Mouse (Mus musculus): ENCODE measurements around the gene Eci1. TPM values are rescaled to one million over a fixed set of nuclear protein-coding genes. Genes with fewer than 3 reads are reported as not detected.

The Eci1 gene
- polyA plus RNA-seq, 1 experiment from 2014 or later, result 161 TPM

DNA sequence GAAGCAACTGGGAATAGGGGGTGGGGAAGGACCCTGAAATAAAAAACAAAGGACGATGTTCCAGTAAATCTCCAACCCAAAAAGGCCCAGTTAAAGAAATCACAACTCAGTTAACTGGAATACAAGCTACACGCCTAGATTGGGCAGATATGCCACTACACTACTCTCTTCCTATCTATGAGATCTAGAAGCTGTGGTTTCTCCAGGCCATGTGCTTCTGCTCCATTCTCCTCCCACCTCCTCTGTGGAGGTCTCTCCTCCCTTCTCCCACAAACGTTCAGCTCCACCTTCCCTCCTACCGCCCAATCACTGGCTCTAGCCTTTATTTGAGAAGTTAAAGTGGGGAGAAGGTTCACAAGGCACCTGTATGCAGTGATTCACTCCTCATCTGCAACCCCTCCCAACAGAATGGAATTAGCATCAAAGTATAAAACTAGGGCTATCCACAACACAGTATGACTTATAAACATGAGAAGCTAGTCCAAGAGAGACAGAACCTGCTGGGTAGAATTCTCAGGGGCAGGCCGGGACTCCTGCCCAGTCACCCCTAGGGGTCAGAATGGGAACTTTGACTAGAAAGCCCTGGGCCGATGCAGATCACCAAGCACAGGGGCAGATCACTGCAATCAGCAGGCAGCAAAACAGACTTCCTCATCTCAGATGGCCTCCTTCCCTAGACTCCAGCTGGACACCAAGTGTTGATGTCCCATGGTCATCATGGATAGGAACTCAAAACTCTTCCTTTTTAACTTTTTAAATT lies 37.1 kb downstream of the Eci1 start:
- WGBS, result 57% methylated on average over 6 of the region's 6 CpGs
- ATAC-seq, result peak; percentile 52; the same call in 1 of the 2 replicates
- H3K4me1 ChIP-seq (ENCODE audit: control insufficient read depth, insufficient read depth, low read length), result no peaks in the 10 kb centered on the region

DNA sequence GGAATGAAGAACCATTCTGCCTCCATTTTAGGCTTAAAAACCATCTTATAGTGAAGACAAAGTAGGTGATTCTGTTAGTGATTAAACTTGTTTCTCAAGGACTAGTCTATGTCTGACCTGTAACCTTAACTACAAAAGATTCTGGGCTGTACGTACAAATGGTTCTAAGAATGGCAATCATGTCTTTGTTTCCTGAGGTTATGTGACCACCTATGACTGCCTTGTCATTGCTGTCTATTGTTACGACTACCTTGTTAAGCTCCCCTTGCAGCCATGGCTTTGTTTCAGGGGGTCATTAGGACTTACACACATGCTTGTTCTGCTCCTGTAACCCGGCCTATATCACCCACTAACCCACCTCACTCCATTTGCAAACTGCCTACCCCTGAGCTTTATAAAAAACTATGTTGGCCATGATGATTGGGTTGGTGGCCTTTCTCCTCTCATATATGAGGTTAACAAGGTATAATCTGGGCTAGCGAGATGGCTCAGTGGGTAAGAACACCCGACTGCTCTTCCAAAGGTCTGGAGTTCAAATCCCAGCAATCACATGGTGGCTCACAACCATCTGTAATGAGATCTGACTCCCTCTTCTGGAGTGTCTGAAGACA lies 42.3 kb downstream of the Eci1 start:
- H3K9me3 ChIP-seq (ENCODE audit: control insufficient read depth, low read length), result no peaks in the 10 kb centered on the region
- WGBS, result 95% methylated on average over 5 of the region's 5 CpGs

More for the DNA sequence above, 37.1 kb downstream of the Eci1 start:
- Histone ChIP-seq H3K4me3 (ENCODE audit: low read length) (no peak overlapping the region), H3K9me3 (ENCODE audit: control insufficient read depth, low read length) (no peaks in the 10 kb centered on the region), H3K27ac (ENCODE audit: low read length) (no peak overlapping the region), H3K36me3 (ENCODE audit: control insufficient read depth, insufficient read depth, low read length) (no peaks in the 10 kb centered on the region), H3K4me2 (ENCODE audit: low read depth, low read length) (no peak overlapping the region), H3K27me3 (replicated peaks; ENCODE audit: control insufficient read depth, insufficient read depth, low read length) (no peaks in the 10 kb centered on the region), H3K9ac (ENCODE audit: low read depth, low read length) (no peak overlapping the region)

GRCm38 (mm10) chr17:24469336-24469909 lies 43.0 kb downstream of the Eci1 start:
- no peak for ATAC-seq
- H3K4me2 ChIP-seq (ENCODE audit: low read depth, low read length), result peak overlapping the region; percentile 73
- no peaks in the 10 kb centered on the region for H3K27me3 ChIP-seq (replicated peaks; ENCODE audit: control insufficient read depth, insufficient read depth, low read length)
- WGBS, result 17% methylated on average over 7 of the region's 7 CpGs
- H3K9ac ChIP-seq (ENCODE audit: low read depth, low read length), result peak overlapping the region; percentile 77
- no peaks in the 10 kb centered on the region for H3K9me3 ChIP-seq (ENCODE audit: control insufficient read depth, low read length)
- peaks cover 31% of the 10 kb centered on the region for H3K4me1 ChIP-seq (ENCODE audit: control insufficient read depth, insufficient read depth, low read length)
- H3K27ac ChIP-seq (ENCODE audit: low read length), result peak overlapping the region; percentile 93
- peaks cover 5% of the 10 kb centered on the region; the same call in 1 of the 2 replicates for H3K36me3 ChIP-seq (ENCODE audit: control insufficient read depth, insufficient read depth, low read length)
- H3K4me3 ChIP-seq (ENCODE audit: low read length), result peak overlapping the region; percentile 93

More for the DNA sequence above, 42.3 kb downstream of the Eci1 start:
- Histone ChIP-seq H3K4me2 (ENCODE audit: low read depth, low read length) (no peak overlapping the region), H3K4me3 (ENCODE audit: low read length) (no peak overlapping the region), H3K36me3 (ENCODE audit: control insufficient read depth, insufficient read depth, low read length) (no peaks in the 10 kb centered on the region), H3K4me1 (ENCODE audit: control insufficient read depth, insufficient read depth, low read length) (peaks cover 24% of the 10 kb centered on the region), H3K27ac (ENCODE audit: low read length) (no peak overlapping the region), H3K9ac (ENCODE audit: low read depth, low read length) (no peak overlapping the region), H3K27me3 (replicated peaks; ENCODE audit: control insufficient read depth, insufficient read depth, low read length) (no peaks in the 10 kb centered on the region)
- no peak for ATAC-seq

DNA sequence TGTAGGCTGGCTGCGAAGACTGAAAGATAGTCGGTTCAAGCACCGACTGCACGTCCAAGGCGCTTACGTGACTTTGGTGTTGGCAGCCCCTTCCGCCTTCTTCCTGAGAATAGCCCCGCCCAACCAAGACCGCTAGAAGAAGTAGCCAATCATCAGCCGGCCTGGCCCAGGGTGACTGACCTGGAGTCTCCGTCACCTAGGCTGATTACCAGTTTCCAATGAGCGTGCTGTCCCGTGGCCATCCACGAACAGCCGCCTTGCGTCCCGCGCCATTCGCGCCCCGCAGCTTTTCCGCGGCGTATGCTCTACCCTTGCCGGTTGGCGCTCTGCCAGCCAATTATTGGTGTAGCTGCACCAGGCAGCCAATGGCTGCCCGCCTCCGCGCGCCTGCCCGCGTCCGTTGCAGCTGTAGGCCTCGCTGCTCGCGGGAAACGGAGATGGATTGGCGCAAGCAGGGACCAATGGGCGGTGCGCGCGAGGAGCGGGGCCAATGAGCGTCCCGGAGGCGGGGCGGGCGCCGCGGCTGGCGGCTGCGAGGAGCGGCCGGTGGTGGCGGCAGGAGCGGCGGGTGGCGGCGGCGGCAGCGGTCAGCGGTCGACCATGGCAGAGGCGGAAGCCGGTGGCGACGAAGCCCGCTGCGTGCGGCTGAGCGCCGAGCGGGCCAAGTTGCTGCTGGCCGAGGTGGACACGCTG lies 43.6 kb downstream of the Eci1 start, which contains the start of the genes E4f1 and Pgp:
E4f1 (minus strand) TSS at position 404 of the 693 bp plus-strand sequence.
Pgp (plus strand) TSS at position 483 of the 693 bp plus-strand sequence.
- Histone ChIP-seq H3K36me3 (ENCODE audit: control insufficient read depth, insufficient read depth, low read length) (peaks cover 9% of the 10 kb centered on the region; the same call in 1 of the 2 replicates), H3K9me3 (ENCODE audit: control insufficient read depth, low read length) (no peaks in the 10 kb centered on the region), H3K4me2 (ENCODE audit: low read depth, low read length) (peak within 1 kb of the TSS; percentile 92), H3K27ac (ENCODE audit: low read length) (peak within 1 kb of the TSS; percentile 93), H3K4me1 (ENCODE audit: control insufficient read depth, insufficient read depth, low read length) (peaks cover 31% of the 10 kb centered on the region), H3K9ac (ENCODE audit: low read depth, low read length) (peak within 1 kb of the TSS; percentile 96), H3K27me3 (replicated peaks; ENCODE audit: control insufficient read depth, insufficient read depth, low read length) (no peaks in the 10 kb centered on the region), H3K4me3 (ENCODE audit: low read length) (peak within 1 kb of the TSS; percentile 93)
- WGBS, result under 1% methylated on average over 74 of the region's 75 CpGs
- ATAC-seq, result peak; percentile 97

DNA sequence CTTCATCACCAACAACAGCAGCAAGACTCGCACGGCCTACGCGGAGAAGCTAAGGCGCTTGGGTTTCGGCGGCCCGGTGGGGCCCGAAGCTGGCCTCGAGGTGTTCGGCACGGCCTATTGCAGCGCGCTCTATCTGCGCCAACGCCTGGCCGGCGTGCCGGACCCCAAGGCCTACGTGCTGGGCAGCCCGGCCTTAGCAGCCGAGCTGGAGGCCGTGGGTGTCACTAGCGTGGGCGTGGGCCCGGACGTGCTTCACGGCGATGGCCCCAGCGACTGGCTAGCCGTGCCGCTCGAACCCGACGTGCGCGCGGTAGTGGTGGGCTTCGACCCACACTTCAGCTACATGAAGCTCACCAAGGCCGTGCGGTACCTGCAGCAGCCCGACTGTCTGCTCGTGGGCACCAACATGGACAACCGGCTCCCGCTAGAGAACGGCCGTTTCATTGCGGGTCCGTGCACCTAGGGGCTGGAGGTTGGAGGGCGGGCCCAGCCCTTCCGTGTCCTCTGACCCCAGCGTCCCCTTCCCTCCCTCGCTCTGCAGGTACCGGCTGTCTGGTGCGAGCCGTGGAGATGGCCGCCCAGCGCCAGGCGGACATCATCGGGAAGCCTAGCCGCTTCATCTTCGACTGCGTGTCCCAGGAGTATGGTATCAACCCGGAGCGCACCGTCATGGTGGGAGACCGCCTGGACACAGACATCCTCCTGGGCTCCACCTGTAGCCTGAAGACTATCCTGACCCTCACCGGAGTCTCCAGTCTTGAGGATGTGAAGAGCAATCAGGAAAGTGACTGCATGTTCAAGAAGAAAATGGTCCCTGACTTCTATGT lies 44.5 kb downstream of the Eci1 start:
- Histone ChIP-seq H3K4me3 (ENCODE audit: low read length) (peak overlapping the region; percentile 93), H3K9ac (ENCODE audit: low read depth, low read length) (peak overlapping the region; percentile 96), H3K4me1 (ENCODE audit: control insufficient read depth, insufficient read depth, low read length) (peaks cover 31% of the 10 kb centered on the region), H3K27me3 (replicated peaks; ENCODE audit: control insufficient read depth, insufficient read depth, low read length) (no peaks in the 10 kb centered on the region), H3K36me3 (ENCODE audit: control insufficient read depth, insufficient read depth, low read length) (peaks cover 14% of the 10 kb centered on the region), H3K9me3 (ENCODE audit: control insufficient read depth, low read length) (no peaks in the 10 kb centered on the region), H3K4me2 (ENCODE audit: low read depth, low read length) (peak overlapping the region; percentile 92), H3K27ac (ENCODE audit: low read length) (peak overlapping the region; percentile 93)
- under 1% methylated on average over 68 of the region's 68 CpGs for WGBS
- peak; percentile 25 for ATAC-seq

DNA sequence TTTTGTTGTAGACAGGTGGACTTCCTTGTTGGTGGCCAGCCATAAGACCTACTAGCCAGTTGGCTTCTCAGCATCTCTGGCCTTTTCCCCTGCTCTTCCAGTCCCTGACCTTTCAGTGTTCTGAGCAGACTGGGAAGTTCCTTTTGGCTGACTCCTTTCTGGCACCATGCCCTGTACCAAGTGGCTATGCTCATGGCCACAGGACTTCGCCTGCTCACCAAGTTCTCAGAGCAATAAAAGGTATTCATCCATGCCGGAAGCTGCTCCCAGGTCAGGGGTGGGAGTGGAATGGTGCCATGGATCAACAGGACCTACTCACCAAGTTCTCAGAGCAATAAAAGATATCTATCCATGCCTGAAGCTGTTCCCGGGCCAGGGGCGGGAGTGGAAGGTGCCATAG lies 46.1 kb downstream of the Eci1 start:
- peak; percentile 38 for ATAC-seq
- H3K4me1 ChIP-seq (ENCODE audit: control insufficient read depth, insufficient read depth, low read length), result peaks cover 31% of the 10 kb centered on the region

DNA sequence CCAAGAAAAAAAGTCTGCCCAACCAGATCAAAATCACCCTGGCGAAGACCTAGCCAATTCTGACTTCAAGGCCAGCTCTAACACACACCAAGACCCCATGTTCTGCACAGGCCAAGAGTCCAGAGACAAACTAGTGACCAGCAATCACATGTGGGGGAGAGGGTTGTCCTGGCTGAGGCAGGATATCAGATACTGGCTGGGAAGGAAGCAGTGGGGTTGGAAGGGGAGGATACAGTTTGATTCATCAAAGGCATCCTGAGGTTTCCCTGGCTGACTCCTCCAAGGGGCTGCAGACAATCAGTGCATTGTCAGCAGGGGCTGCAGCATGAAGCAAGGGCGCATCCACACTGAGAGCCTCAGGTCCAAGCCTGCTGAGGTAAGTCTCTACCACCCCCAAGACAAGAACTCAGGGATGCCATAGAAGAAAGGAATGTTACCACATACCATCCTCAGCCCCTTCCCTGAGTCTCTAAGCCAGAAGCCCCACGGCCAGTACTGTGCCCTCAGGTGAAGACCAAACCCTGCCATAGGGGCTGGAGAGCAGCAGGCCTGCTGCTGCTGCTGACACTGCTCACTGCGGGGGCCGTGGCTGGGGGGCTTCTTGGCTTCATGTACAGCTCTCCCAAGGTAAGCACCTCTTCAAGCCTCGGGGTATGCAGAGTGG lies 47.3 kb downstream of the Eci1 start, which contains the start of gene Bricd5:
Bricd5 (plus strand) TSS at position 273 of the 664 bp plus-strand sequence.
- Histone ChIP-seq H3K27me3 (replicated peaks; ENCODE audit: control insufficient read depth, insufficient read depth, low read length) (no peaks in the 10 kb centered on the region), H3K9ac (ENCODE audit: low read depth, low read length) (peak within 1 kb of the TSS; percentile 96), H3K36me3 (ENCODE audit: control insufficient read depth, insufficient read depth, low read length) (peaks cover 26% of the 10 kb centered on the region), H3K4me3 (ENCODE audit: low read length) (peak within 1 kb of the TSS; percentile 93), H3K4me1 (ENCODE audit: control insufficient read depth, insufficient read depth, low read length) (peaks cover 37% of the 10 kb centered on the region), H3K27ac (ENCODE audit: low read length) (peak within 1 kb of the TSS; percentile 95), H3K9me3 (ENCODE audit: control insufficient read depth, low read length) (no peaks in the 10 kb centered on the region), H3K4me2 (ENCODE audit: low read depth, low read length) (peak within 1 kb of the TSS; percentile 92)
- no peak for ATAC-seq
- WGBS, result 74% methylated on average over 6 of the region's 6 CpGs

More for the DNA sequence above, 46.1 kb downstream of the Eci1 start:
- 56% methylated on average over 4 of the region's 4 CpGs for WGBS
- H3K9me3 ChIP-seq (ENCODE audit: control insufficient read depth, low read length), result no peaks in the 10 kb centered on the region
- H3K36me3 ChIP-seq (ENCODE audit: control insufficient read depth, insufficient read depth, low read length), result peaks cover 26% of the 10 kb centered on the region
- peak overlapping the region; percentile 93 for H3K4me3 ChIP-seq (ENCODE audit: low read length)
- H3K27ac ChIP-seq (ENCODE audit: low read length), result peak overlapping the region; percentile 95
- H3K27me3 ChIP-seq (replicated peaks; ENCODE audit: control insufficient read depth, insufficient read depth, low read length), result no peaks in the 10 kb centered on the region
- peak overlapping the region; percentile 96 for H3K9ac ChIP-seq (ENCODE audit: low read depth, low read length)
- H3K4me2 ChIP-seq (ENCODE audit: low read depth, low read length), result peak overlapping the region; percentile 92

DNA sequence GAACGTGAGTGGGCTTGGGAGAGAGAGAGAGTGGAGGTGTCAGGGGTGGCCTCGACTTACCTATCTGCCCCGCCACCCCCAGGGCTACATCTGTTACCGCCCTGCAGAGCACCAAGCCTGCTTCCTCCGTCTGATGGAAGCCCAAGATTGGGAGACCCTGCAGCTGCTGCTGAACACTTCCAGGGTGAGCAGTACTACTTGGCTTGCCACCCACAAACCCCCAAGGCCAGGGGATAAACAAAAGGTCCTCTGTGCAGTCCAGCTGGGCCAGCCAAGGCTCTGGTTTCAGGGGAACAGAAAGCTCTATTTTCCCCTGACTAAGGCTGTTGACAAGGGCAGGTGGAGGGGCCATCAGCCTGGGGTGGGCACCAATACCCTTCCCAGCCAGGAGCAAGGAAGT lies 48.1 kb downstream of the Eci1 start:
- WGBS, result 71% methylated on average over 5 of the region's 5 CpGs
- no peak for ATAC-seq
- Histone ChIP-seq H3K27me3 (replicated peaks; ENCODE audit: control insufficient read depth, insufficient read depth, low read length) (no peaks in the 10 kb centered on the region), H3K36me3 (ENCODE audit: control insufficient read depth, insufficient read depth, low read length) (peaks cover 26% of the 10 kb centered on the region), H3K4me3 (ENCODE audit: low read length) (no peak overlapping the region), H3K4me1 (ENCODE audit: control insufficient read depth, insufficient read depth, low read length) (peaks cover 37% of the 10 kb centered on the region), H3K9ac (ENCODE audit: low read depth, low read length) (no peak overlapping the region), H3K27ac (ENCODE audit: low read length) (peak overlapping the region; percentile 95), H3K9me3 (ENCODE audit: control insufficient read depth, low read length) (no peaks in the 10 kb centered on the region), H3K4me2 (ENCODE audit: low read depth, low read length) (no peak overlapping the region)
